Mouse (Mus musculus) common myeloid progenitor, adult 5-6 weeks (primary cell): ENCODE measurements at regions not wholly inside any gene's neighbourhood (a gene's known extent, or its start where the extent isn't known, plus 50 kb on each side); places are given as distances from the start of the nearest gene placed in this dataset.

Experiments
- ATAC-seq: replicated peaks from 2 replicates; pipeline ENCODE4 v1.8.0; 2016; ENCODE audit warnings: low read depth, mild to moderate bottlenecking, moderate TSS enrichment, inconsistent platforms; ENCODE audit not compliant: poor library complexity, severe bottlenecking

DNA sequence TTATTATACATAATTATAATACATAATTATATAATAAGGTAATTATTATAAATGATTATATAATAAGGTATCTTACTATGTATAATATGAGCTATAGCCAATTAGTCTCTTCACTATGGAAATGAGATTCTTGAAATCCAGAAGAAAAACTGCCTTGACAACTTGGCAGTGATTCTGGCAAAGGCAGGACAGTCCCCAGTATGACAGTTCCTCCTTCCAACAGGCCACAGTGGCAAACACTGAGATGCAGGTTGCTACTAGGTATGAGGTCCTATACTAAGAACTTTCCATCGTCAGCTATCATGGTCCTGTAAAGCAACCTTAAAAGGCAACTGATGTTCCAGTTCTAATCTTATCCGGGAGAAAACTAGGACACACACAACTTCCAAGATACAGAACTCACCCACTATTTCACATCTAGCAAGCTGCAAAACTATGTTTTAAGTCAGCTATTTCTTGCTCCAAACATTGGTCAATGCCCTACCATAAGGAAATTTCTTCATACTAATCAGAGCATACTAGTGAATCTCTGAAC, 124.6 kb upstream of the Bank1 start:
- no peak for ATAC-seq

DNA sequence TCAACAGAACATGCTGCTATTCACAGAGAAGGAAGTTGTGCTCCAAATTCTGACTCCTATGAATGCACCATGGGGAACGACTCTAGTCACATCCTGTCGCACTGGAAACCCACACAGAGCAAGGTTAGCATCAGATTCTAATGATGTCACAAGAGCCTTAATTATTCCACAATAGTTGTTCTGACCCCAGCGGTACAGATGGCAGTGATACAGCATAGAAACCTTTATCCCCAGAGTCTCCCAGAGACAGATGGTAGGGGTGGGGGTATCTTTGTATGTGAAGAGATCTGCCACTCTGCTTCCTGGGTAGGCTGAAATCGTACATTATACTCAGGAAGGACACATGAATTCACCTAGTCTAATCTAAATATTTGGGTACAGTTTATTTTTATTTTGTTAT, 123.5 kb upstream of the Bank1 start:
- ATAC-seq, result no peak

DNA sequence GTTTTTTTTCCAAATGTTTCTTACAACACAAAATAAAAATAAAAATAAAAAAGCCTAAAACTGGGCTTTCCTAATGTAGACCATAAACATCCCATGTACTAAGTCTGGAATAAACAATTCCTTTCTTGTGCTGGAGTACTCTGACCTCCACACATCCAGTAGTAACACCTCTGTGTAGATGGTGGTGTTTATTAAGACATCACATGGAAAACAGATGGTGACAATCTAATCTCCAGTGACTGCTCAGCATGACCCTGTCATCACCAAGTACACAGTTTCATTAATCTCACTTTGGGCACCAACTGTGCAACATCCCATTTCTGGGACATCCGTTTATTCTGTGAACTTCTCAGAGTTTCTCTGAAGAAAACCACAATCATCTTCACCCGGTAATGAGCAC, 118.7 kb upstream of the Bank1 start:
- no peak for ATAC-seq

DNA sequence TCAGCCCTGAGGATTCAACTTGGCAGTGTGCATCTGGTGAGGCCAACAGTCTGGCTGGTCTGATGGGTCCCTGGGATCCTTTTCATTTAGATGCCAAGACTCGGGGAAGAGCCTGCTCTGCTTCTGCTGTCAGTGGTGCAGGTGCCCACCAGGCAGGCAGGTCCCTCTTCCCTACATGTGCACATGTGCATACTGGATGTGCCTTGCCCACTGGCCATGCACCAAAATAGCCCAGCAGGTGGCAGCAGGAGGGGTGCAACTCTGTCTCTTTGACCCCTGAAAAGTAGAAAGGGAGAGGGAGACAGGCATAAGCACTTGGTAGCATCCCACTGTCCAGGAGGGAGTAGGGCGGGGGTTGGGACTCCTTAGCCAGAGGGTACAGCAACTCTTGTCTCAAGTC, 116.2 kb upstream of the Bank1 start:
- ATAC-seq, result peak; percentile 69; the same call in 1 of the 2 replicates

DNA sequence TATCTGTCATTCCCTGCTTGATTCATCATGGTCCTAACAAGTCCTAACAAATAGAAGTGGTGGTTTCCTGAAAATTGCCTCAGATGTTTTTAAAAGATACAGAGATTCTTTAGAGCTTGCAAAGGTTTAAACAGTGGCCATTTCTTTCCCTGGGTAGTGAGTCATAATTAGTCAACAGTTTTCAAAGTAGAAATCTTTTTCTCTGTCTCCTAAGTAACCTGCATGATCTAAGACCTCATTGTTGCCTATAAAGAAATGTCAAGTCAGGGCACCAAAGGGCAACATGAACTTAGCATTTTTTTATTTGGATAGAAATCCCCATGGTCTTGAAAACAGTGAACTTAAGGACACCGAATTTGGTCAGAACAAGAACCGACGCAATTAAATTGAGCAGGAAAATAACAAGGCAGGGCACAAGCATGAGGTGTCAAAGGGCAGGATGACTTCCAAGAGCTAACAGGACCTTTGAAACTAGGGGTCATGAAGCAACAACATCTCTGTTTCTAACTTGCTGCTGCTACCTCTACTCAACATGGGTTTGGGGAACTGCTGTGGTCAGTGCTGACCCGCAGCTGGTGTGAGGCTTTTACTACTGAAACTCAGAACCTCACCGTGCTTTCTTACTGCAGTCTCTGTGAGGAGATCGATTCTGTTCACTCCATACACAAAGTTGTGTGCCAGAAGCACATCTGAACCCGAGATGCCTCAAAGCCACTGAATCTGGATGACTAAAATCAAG, 114.2 kb upstream of the Bank1 start:
- peak; percentile 54; the same call in 1 of the 2 replicates for ATAC-seq

DNA sequence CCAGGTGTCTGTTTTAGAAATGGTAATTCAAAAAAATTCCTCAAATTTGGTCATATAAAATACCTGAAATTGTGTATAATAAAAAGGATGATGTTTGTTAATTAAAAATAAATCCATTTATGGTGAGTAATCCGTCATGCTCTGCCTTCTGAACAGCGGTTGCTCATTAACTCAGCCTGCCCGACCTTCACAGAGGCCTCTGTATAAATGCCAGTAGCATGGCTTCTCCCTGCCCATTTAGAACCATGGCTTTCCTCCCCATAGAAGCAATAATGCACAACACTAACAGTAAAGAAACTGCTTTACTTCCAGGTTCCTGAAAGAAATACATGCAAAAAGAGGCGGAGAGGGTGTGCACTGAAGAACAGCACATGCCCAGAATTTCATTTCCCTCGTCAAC, 113.5 kb upstream of the Bank1 start:
- ATAC-seq, result no peak

DNA sequence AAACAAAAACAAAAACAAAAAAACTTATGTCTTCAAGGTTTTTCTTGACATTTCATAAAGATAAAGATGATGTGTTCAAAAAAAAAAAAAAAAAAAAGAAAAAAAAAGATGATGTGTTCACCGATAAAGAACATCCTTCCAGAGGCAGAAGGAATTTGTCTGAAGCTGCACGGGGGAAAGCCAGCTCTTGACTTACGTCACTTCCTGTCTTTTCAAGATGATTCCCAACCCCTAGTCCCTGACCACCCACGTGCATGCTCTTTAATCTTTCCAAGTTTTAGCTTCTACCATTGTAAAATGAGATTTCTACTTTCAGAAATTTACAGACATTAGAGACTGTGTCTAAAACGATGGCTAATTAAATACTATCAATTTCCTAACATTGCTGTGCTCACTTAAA, 108.5 kb upstream of the Bank1 start:
- ATAC-seq, result no peak

DNA sequence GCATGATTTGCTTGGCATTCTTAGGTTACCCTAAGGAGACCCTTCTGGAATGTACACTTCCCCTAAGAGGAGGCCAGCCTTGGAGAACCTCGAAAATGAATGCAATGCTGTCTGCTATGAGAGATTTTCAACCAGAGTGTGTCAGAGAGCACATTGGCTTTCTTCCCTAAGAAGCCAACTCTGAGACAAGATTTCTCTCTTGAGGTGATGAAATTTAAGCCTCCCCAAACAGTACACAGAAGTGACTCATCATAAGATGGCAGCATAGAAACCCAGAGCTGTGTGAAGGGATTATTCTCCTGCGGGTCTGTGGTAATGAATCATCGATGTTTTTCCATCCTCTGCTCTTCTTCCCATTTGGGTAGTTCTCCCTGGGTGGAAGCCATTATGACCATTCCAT, 106.2 kb upstream of the Bank1 start:
- 0 out of 2 replicates have a peak, but pooled peaks have one; percentile 32 for ATAC-seq

DNA sequence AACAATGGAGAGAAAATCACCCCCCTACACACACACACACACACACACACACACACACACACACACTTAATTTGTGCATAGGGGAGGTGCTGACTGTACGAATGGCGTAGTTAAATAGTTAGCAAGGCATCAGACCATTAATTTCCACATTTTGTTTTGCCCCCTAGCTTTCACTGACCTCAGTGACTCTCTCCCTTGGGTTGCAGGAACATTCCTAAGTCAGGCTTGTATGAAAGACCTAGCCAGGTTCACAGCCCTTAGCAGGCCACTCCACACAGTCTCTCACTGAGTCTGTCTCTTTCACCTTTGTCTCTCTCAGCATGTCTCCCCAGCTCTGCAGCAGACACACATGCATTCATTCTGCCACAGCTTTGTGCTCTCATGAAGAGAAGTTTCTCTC, 101.6 kb upstream of the Bank1 start:
- no peak for ATAC-seq

DNA sequence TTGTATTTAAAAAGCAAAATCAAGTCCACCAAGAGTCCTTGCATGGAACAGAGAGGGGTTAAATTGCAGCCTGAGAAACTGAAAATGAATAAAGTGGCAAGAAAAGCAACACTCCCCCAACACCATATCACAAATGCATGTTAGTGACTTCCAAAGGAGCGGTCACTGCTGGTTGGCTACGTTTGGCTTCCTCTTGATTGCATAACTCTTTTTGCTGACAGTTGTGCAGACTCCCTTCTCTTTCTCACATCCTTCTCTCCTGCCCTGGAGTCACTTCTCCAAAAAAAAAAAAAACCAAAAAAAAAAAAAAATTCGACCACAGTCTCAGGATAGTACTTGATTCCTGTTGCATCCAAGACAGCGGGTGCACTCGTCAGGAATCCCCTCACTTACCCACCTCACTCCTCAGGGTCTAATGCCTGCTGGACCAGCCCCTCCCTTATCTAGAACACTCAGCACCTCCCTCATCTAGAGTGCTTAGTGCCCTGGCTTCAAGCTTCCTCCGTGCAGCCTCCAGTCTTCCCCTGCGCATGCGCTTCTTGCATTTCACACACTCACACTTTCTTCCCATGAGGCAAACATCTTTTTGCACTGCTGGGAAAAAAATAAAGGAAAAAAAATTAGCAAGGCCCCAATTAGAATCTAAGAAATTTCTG, 100.8 kb upstream of the Bank1 start:
- ATAC-seq, result peak; percentile 85

DNA sequence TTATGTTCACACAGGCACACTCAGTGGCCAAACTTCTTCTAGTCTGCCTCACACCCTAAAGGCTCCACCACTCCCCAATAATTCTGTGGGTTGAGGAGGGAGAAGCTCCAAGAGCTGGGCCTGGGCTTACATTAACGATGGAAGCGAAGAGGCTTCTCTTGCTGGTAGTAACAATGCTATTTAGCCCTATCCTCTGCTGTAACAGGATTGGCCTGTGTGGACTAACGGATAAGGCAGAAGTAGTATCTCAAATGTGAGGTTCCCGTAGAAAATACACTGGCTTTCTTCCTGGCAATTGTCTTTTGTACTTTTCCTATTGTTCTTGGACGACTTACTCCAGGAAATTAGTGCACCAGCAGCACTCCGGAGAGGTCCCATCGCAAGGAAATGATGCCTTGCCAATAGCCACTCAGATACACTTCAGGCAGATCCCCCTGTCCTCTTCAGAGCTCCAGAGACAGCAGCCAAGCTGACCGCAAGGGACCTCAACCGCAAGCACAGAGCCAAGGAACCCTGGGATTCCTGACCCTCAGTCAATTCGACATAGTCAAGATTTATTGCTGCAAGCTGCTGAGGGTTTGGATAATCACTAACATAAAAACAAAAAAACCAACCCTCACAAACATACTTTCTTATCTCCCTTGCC, 96.2 kb upstream of the Bank1 start:
- ATAC-seq, result peak; percentile 70

DNA sequence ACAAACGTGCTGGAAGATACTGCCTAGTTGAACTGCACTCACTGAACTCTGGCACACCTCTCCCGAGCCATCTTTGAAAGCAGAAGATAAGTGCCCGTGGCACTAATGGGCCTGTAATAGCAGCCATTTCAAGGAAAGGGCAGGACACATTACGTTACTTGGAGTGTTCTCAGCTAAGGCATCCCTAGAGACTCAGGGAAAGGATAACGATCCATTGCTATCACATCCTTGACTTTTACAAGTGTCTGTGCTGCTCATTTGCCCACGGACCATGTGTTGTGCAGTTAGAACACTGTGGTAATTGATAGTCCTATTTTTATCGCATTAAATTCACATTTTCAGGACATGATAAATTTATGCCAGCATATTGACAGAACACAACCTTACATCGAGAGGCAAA, 79.7 kb upstream of the Bank1 start:
- ATAC-seq, result no peak

DNA sequence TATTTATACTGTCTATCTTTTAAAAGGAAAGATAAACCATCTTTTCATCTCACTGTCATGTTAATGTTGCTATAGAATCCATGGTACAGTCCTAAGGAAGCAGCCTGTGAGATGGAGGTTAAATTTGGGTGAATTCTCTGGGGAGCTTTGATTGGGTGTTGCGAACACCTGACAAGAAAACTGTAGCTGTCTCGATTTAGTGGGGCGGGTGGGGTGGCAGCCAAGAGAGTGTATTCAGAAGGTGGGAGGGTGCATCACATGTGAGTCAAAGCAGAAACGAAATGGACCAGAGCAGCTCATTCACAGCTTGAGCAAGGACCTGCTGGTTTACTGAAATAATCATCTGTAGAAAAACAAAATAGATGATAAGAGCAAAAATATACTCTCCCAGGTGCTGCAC, 57.4 kb upstream of the Bank1 start:
- ATAC-seq, result no peak

DNA sequence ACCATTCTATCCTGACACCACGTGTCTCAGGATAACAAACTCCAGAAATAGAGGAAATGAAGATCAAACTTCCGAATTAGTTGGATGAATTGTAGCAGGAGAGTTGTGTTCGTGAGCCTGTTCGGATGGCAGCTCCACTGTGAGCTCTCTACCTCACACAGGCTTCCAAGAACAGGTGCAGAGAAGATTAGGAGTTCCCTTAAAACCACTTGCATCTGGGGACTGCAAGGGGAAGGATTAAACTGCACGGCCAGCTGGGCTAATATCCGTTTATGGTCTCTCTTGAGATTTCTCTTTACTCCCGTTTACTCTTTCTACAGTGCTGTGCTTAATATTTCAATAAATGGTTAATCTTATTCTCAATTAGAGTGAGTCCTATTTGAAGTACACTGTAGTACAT, 54.8 kb upstream of the Bank1 start:
- no peak for ATAC-seq

DNA sequence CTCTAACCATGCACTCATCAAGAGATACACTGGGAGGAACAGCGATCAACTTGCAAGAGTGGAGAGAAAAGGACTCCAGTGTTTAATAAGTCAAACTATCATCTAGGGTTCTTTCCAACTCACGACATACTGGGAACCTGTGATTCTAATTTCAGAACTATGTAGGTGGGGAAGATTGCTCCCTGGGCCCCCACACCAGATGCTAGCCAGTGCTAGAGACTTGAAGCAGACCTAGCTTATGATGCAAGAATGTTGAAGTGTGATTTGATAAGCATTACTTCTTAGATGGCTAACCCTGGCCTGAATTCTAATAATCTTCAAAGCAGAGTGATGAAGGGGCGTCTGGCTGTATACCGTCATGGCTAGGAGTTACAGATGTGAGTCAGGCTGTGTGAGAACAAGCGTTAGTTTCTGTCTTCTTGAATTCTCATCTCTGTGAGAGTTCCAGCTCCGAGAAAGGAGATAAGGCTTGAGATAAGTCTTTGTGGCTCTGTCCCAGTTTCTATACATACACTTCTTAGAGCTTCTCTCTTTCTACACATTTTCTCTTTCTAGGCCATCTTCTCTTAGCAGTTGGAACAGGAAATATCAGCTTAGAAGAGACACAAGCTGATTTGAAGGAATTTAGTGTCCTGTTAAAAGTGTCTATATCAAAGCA, 54.0 kb upstream of the Bank1 start:
- no peak for ATAC-seq

DNA sequence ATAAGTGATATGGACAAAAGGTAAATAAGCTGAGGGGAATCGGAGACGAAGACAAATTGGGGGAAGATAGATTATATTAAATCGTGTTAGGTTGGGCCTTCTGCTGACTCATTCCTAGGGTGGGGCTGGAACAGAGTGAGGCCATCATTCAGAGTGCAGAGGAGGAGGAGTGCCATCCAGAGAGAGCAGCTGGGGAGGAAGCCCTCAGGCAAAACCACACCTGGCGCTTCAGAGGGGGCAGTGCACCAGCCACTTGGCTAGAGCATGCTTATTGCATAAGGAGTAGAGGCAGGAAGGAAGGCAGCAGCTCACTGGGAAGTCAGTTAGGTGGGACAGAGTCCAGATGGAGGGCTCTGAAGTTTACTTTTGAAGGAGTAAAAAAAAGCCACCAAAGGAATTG, 51.0 kb upstream of the Bank1 start:
- peak; percentile 84 for ATAC-seq
